Mouse (Mus musculus): ENCODE measurements around the gene Tmem190.
"Not testable (repeated sequence)": the region's sequence is repeated elsewhere in the genome, so short reads cannot be mapped to it uniquely, and the experiment has no call there.

Gene Tmem190

GRCm38 (mm10) chr7:4816559-4816958 lies 33.8 kb downstream of the Tmem190 start:
- DNase-seq, result no peak

GRCm38 (mm10) chr7:4820925-4821324 lies 38.2 kb downstream of the Tmem190 start:
- DNase-seq, result not testable (repeated sequence)

GRCm38 (mm10) chr7:4821690-4822089 lies 39.0 kb downstream of the Tmem190 start:
- DNase-seq, result no peak

GRCm38 (mm10) chr7:4822162-4822907 lies 39.6 kb downstream of the Tmem190 start:
- peak; percentile 49 for DNase-seq

GRCm38 (mm10) chr7:4825365-4825764 lies 42.6 kb downstream of the Tmem190 start:
- no peak for DNase-seq

- DNase-seq, result no peak
Observed at GRCm38 (mm10) chr7:4830476-4830875, 47.7 kb downstream of the Tmem190 start.

Measured in kidney, adult 9 months (tissue).